Mouse (Mus musculus): ENCODE measurements around the gene Ezh1.

Gene Ezh1

DNA sequence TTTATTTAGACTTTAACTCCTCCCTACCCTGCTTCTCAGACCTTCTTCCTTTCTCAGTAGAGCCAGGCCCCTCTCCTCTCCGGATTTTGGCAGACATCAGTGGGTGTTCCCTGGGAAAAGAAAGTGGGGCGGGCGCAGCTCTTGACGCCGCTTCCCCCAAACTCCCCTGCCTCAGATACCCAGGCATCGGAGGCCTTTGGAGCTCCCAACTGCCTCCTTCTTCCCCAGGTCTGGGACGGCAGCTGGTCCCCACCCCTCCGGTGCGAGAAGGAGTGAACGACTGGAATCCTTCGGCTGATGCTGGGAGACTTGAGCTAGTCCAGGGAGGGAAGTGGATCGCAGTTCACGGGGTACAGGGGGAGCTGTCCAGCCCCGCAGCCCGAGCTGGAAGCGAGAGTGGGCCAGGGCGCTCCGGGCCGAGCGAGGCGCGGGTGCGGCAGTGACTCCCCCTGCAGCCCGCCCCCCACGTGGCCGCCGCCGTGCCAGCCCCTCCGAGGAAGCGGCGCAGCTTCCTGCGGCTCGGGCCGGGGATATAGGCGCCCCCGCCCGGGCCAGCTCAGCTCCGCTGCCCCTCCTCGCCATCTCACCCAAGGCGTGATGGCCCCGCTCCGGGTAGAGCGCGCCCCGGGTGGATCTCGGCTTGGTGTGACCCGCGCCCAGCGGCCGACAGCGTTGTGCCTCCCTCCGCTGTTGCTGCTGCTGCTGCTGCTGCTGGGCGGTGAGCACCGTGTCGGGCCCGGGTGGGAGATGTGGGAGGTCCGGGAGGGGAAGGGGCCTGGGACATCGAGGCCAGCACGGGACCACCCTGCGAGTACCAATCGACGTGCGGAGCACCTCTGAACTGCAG is 19.8 kb upstream of the Ezh1 start, which contains the start of gene Ramp2:
Gene Ramp2, plus strand, starts transcription at position 174 of the 847 bp plus-strand sequence.
- DNase-seq, result peak; percentile 67 to 81

DNA sequence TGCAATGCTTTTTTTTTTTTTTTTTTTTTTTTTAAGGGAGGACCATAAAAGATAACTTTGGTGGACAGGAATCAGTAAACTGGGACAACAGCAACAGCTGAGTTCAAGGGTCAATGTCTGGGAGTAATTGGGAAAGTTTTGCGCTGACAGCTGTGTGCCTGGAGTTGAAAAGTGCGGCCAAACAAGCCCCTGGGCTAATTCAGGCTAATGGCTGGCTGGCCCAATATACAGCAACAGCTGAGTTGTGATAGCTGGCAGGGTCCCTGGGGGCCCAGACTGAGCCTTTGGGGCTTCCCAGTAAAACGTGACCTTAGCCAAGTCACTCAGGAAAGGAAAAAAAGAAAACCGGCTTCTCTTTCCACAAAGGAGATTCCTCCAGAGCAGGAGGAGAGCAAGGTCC is 18.8 kb upstream of the Ezh1 start:
- peak; percentile 51 to 62 for DNase-seq

DNA sequence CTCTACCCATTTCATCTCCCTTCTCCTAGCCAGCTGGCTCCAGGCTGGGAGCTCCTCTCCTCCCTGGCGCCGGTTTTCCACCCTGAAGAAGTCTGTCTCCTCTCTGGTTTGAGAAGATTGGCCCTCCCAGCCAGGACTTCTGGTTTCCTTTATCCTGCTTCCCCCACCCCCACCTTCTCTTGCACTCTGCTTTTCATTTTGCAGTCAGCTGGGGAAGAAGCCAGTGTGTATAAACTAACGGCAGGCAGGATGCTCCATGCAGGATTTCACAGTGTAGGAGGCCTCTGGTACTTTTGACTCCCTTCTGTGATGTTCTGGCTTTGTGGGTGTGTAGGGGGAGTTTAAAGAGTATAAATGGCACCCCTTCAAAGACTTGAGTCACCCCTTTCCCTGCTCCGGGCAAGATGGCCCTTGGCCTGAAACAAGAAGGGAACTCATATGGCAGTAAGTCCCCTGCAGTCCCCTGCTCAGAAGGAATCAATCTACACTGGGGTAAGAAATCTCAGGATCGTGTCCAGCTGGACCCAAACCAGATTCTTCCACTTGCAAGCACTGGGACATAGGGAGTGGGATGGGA is 11.9 kb upstream of the Ezh1 start:
- no peak for DNase-seq

DNA sequence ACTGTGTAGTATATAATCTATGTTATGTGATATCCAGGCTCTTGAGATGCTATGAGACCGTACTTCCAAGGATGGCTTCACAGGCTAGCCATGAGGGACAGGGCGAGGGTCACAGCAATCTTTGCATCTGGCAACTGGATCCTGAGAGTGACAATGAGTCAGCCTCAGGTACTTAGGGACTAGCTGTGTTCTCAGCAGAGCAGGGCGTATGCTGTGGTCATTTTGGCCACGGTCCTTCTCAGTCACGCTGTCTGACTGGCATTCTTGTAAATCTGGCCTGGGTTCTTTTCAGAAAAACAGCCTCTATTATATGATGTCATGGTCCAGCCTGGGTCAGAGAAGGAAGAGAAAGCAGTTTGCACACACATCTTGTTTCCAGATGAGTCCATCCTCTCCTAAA is 10.5 kb upstream of the Ezh1 start:
- no peak for DNase-seq

DNA sequence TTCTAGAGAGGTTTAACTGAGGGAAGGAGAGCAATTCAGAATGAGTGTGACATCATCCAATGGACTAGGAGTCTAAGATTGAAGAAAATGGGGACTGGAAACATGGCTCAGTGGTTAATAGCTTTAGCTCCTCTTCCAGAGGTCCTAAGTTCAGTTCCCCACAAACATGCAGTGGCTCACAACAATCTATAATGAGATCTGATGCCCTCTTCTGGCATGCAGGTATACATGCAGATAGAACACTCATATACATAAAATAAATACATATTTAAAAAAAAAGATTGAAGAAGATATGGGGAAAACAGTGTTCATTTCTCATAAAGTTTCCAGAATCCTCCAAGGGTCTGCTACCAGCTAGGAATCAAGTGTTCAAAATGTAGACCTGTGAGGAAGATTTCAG is 9.2 kb upstream of the Ezh1 start:
- DNase-seq, result no peak

DNA sequence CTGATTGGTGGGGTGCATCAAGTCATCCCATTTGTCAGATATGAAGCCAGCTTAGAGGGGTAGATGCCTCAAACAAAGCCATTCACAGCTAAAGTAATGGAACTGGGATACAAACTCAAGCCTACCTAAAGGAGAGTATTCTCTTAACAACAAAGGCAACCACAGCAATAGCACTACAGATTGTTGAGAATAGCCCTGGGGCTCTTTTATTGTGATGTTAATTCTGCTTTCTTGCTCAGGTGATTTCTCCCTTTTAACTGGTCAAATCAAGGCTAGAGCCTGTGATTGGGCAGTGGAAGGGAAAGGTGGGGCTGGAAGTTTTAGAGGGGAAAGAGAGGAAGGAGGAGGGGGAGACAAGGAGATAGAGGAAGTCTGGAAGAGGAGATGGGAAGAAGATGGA is 7.9 kb upstream of the Ezh1 start:
- no peak for DNase-seq

DNA sequence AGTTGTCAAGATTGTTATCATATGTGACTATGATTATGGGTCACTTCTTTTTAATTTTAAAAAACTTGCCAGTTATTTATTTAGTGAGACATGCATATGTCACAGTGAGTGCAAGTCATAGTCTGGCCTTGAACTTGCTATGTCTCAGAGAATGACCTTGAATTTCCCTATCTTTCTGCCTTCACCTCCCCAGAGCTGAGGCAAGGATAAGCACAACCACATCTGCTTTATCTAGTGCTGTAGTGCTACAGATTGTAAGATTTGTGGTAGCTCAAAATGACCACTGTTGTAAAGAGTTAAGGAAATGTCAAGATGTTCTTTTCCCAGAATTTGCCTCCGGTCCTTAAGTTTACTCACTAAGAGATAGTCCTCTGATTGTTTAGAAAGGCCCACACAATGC is 7.0 kb upstream of the Ezh1 start:
- DNase-seq, result no peak

DNA sequence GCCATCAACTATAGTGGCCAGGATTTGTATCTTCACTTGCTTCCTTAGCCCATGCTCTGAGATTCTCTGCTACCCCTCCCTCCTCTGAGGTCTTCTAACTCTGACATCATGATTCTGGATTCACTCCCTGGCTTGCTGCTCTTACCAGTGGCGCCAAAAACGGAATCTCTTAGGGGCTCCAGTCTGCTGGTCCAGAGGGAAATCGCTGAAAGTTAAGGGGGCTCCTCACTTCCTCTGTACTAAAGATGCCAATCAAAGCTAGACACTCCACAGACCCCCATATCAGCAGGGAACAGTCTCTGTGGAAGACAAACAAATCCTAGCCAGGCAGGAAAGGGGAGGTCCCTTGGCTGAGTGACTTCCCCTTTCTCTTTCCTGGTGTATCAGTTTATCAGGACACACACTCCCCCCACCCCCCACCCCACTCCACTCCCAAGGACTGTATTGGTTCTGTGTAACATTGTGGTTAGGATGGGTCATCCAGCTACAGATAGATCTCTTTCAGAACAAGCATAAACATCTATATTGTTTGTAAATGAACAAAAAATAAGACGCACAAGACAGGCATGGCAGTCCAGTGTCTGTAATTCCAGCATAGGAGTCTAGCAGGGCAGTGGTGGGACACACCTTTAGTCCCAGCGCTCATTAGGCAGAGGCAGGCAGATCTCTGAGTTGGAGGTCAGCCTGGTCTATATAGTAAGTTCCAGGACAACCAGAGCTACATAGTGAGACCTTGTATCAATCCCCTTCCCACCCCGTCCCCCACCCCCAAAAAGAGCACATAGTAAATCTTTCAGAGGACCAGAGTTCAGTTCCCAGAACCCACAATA is 6.0 kb upstream of the Ezh1 start:
- DNase-seq, result peak; percentile 43 to 53

DNA sequence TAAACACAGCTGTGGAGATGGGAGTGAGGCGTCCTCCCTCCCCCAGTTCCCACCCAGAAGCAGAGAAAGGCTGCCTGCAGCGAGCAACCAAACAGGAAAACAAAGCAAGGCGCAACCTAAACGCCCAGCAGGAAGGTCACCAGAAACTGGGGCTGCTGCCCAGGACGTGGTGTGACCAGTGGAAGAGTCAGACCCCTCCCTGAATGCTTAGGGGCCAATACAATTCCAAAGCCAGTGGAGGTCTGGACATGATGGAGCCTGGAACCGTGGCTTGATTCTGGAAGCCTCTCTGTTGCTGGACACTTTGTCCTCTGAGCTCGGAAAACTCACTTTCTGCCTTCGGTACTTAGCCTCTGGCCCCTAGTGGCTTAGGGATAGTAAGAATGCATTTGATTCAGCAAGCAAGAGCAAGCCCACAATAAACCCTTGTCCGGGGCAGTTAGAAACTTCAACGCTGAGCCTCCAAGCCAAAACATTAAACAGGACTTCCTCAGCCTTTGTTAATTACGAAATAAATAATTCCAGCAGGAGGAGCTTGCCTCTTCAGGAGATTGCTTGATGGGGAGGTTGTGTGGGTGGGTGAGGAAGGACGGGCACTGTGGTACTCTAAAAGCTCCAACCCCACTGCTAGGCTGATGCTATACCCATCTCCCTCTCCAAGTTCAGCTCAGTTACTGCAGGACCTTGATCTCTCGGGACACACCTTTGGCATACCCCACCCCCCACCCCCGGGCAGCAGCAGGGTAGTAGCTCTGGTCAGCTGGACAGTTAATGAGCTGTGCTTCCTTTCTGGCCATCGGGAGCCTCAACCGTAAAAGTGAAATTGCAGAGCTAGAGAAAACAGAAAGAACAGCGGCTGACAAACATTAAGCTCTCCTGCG is 5.0 kb upstream of the Ezh1 start:
- peak; percentile 75 to 86 for DNase-seq

DNA sequence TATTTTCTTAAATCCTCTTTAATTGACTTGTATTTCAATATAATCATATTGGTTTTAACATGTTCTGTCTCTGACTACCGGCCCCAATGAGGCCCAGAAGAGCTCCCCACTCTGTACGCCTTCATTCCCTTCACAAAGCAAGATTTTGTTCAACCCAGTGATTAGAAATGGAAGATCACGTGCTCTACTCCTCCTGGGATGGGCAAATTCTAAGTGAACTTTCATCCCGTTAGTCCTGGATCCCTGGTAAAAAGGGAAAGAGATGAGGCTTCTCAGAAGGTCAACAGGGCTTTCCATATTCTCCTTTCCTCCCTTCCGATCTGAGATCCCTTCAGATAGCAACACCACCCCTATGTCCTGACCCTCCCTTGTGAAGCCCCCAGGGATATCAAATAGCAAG is 4.3 kb upstream of the Ezh1 start:
- peak in 1 of 2 experiments; percentile 42 for DNase-seq

DNA sequence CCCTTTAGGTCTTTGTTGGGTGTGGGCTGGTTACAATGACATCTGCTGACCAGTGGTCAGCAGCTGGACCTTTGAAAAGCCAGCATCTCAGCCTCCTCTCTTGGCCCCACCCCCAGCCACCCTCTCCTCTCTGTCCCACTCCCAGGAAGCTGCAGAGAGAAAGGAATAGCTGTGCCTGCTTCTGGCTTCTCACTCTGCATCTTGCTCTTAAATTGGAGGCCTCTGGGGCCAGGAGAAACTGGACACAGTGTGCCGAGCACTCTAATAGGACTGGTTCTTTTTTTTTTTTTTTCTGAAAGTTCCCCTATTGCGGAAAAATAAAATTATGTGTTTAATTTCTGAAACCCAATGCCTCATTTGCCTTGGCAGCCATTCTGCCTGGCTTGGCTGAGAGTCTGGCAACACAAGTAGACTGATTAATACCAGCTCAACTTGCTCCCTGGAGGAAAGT is 3.8 kb upstream of the Ezh1 start:
- peak; percentile 42 to 47 for DNase-seq

DNA sequence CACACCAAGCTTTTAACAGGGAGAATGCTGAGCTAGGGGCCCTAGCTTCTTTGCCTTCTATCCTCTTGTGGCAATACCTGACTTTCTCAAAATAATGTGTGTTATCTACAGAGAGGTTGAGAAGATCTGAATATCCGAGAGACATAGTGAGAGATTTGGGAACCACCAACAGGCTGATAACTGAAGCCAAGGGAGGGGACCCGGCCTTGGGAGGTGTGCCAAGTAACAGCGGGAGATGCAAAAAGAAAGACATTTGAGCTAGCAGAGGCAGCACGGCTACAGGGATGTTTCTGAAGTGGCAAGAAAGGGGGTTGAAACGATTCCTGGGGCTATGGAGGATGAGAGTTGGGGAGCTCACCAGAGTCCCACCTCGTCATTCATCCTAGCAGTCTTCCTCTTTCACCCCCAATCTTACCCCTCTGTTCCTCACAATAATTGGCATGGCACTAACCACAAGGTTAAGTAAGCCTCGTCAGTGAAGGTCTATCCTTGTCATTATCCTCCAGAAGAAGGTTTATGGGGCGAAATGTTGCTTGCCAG is 3.2 kb upstream of the Ezh1 start:
- peak; percentile 21 to 49 for DNase-seq

DNA sequence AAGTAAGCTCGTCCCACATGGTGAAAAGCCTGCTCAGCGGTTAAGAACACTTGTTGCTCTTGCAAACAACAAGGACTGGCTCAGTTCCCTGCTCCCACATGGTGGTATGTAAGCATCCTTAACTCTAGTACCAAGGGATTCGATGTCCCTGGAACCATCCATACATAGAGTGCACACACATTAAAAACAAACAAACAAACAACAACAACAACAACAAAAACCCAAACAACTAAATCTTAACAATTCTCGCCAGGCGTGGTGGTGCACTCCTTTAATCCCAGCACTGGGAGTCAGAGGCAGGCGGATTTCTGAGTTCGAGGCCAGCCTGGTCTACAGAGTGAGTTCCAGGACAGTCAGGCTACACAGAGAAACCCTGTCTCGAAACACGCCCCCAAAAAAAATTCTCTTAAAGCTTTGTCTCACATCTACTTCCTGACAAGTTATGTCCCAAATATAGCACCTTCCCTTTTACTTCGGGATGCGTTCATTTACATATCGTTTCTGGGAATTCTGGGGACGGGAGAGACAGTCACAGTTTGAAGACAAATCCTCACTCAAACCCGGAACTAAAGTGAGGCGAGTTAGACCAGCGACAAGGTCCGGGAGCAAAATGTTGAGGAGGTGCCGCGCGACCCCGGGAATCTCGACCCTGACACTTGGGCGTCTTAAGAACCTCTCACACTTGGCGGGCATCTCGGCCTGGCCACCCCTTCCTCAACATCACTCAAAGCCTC is 765 bp downstream of the Ezh1 start:
- peak in 1 of 2 experiments; percentile 10 for DNase-seq

DNA sequence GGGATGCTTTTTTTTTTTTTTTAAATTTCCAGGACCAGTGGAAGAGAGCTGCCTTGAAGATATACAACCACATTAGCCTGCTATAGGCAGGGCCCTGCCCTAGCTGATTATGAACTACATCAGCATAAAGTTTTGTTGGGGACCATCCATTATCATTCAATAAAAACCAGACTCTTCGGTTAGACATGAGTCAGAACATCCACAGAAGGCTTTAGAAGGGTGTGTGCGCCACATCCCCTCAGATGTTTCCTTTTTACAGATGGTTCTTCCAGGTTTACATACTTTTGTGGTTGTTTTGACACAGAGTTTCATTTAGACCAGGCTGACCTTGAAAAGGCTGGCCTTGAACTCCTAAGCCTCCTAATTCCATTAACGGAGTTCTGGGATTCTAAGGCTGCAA is 1.9 kb downstream of the Ezh1 start:
- no peak for DNase-seq

DNA sequence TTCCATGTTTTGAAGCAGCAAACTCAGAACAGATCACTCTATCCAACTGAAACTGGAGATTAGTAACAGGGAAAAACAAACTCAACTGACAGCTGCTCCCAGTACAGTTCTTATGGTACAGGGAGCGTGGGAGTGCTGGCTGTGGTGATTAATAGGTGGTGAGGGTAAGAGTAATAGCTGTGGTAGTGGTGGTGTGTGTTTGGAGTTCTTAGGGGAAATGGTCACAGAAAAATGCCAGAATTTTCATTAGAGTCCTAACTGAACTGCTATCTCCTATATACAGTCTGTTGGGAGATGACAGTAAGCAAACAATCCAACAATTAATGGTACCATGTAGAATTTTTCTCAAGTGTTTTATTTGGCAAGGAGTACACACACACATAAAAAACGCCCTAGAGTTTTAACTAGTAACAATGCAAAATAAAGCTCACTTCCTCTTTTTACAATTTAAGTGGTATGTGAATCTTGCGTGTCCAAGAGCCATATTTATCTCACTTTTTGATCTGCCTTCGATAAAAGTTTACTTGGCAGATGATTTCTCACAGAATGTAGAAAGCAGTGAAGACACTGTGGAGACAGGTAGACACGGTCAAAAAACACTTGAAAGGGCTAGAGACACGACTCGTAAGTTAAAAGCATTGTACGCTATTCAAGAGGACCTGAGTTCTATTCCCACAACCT is 4.8 kb downstream of the Ezh1 start:
- no peak for DNase-seq

DNA sequence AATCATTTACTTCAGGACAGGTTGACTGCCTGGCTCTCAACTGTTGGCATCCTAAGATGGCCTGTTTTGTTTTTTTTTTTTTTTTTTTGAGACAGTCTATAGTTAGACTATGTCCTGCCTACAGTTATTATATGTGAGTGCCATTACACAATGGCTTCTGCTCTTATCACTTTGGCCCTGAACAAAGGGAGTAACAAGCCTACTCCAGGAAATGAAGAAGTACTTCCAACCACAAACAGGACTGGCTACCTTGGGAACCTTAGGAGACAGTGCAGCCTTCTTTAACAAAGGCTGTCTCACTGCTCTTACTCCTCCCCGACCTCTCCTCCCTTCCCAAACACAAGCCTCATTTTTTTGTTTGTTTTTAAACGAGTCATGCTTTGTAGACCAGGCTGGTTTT is 5.4 kb downstream of the Ezh1 start:
- no peak for DNase-seq

DNA sequence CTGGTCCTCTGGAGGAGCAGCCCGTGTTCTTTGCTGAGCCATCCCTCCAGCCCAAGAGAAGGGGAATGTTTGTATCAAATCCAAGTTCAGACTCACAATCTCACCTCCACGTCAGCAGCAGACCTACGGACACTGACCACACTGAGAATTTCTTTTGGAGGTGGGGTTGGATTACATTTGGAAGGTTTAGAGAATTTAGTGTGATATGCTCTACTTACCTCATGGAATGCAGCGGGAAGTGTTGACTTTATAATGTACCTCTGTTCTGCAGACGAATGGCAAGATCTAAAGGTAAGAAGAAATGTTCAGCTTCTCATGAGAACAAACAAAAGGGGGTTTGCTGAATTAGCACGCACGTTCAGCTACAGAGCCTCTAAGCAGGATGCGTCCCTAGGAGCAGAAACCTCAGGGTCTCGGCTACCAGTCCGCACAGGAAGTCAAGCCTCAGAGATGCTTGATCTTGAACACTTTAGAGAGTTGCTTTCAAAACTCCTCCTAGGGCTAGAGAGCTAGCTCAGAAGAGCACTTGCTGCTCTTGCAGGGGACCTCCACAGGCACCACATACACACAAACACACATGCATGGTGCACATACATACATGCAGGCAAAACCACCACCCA is 7.7 kb downstream of the Ezh1 start:
- peak; percentile 34 to 64 for DNase-seq

DNA sequence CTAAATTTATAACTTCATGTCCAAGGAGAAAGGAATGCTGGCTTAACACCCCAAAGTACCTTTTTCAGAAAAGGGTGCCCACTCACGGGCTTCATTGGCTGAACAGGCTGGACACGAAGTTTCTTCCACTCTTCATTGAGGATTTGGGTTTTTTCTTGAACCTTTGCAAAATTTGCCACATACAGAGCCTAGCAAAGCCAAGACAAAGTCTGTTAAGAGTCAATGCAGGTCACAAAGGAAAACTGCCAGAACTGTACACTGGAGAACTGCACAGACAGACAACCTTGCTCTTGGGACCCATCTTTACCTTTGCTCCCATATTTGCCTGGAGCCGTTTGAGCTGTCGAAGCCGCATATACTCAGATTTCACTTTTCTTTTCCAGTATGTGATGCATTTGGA is 9.3 kb downstream of the Ezh1 start:
- peak; percentile 18 to 38 for DNase-seq

DNA sequence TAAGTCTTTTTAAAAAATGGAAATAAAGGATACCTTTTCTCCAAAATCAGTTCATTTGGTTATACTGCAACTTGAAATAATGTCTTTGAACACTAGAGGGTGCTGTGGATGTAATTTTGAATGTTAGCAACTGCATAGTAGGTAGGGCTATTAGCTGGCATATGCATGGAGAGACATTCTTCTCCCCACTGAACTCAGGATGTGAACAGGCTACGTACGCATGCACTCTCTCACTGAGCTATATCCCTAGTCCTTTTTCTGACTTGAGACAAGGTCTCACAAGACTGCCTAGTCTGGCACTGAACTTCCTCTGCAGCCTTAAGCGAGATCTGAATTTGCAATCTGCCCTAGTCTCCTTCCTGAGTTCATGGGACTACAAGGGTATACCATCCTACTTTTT is 14.3 kb downstream of the Ezh1 start:
- peak in 1 of 2 experiments; percentile 80 for DNase-seq

DNA sequence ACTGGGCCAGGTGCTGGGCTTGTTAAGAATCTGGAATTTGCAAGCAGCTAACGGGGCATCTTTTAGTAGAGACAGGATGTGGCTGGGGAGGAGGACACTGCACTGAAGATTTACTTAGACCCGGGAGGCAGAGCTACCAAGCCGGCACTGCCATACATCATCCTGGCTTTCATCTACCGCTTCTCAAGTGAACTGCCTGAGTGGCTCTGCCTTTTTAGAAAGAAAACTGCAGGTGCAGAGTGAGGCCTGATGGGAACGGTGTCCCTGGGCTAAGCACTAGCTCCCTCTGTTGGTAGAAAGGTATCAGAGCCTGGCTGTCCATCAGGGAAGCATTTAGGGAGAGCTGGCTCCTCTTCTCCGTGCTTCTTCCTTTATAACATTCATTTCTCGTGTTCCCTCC is 25.3 kb downstream of the Ezh1 start:
- peak in 1 of 2 experiments; percentile 28 for DNase-seq

All from kidney, postnatal 36 days (tissue).